Mouse (Mus musculus) kidney, postnatal 0 days (tissue): ENCODE data around the gene Sh3tc1. TPM values are rescaled to one million over a fixed set of nuclear protein-coding genes. Genes with fewer than 3 reads are reported as not detected.
A peak's percentile ranks its signal among the peaks of the same experiment; 100 is the strongest.

Source experiments
- ATAC-seq: fragments of 200-750 bp; cut with Nextera tagmentation; replicated peaks from 2 replicates; pipeline ENCODE4 v1.8.0; 2017; ENCODE audit warnings: low read depth, moderate number of reproducible peaks, moderate TSS enrichment, moderate library complexity; ENCODE audit not compliant: low FRiP score
- DNase-seq: peaks from one replicate; pipeline ENCODE4 v3.0.0-alpha.2; 2016; ENCODE audit warnings: low spot score
- H3K27ac ChIP-seq: fragments of 300-500 bp; sonication (generic); 2 replicates; pipeline ENCODE4 v1.5.1; 2014; ENCODE audit warnings: mild to moderate bottlenecking
- H3K27me3 ChIP-seq: fragments of 300-500 bp; sonication (generic); 2 replicates; pipeline ENCODE4 v1.6.1; 2014; ENCODE audit warnings: low read length, mixed read lengths; ENCODE audit not compliant: insufficient read depth
- H3K36me3 ChIP-seq: fragments of 300-500 bp; sonication (generic); 2 replicates; pipeline ENCODE4 v1.6.1; 2014; ENCODE audit warnings: low read length, mixed read lengths; ENCODE audit not compliant: insufficient read depth
- H3K4me1 ChIP-seq: fragments of 300-500 bp; sonication (generic); replicated peaks from 2 replicates; pipeline ENCODE4 v1.6.1; 2014; ENCODE audit warnings: antibody characterized with exemption, low read length, mixed read lengths; ENCODE audit not compliant: insufficient read depth
- H3K4me2 ChIP-seq: fragments of 300-500 bp; sonication (generic); 2 replicates; pipeline ENCODE4 v1.6.1; 2014; ENCODE audit warnings: mild to moderate bottlenecking, low read length, moderate library complexity, mixed read lengths
- H3K4me3 ChIP-seq: fragments of 300-500 bp; sonication (generic); replicated peaks from 2 replicates; pipeline ENCODE4 v1.5.1; 2014; ENCODE audit warnings: low read depth, low read length
- H3K9ac ChIP-seq: fragments of 300-500 bp; sonication (generic); 2 replicates; pipeline ENCODE4 v1.6.1; 2014; ENCODE audit warnings: low read depth, low read length
- H3K9me3 ChIP-seq: fragments of 300-500 bp; sonication (generic); replicated peaks from 2 replicates; pipeline ENCODE4 v1.6.1; 2016; ENCODE audit warnings: low read length, inconsistent platforms, mixed read lengths
- CTCF ChIP-seq: IDR thresholded peaks from 2 replicates; pipeline ENCODE4 v1.5.1; 2016; ENCODE audit warnings: antibody characterized with exemption, low read depth, mild to moderate bottlenecking, moderate library complexity
- WGBS: fragments of 180-500 bp; shearing (Covaris S2); extraction: QIAGEN DNeasy Blood & Tissue Kit; methylation state at CpG from one replicate; pipeline ENCODE4 v1.1.7; 2014; 5-methylcytosine and 5-hydroxymethylcytosine counted together
- polyA plus RNA-seq: library from polyadenylated mRNA; unstranded; fragments of >200 nt; fragmentation: Nextera tagmentation; extraction: Ambion mirVana; gene quantifications from 2 replicates; pipeline ENCODE4 v1.2.1, GENCODE M21; 2015

Sh3tc1 gene
- polyA plus RNA-seq, 1 experiment from 2014 or later: 19.0 TPM

GRCm38 (mm10) chr5:35745406-35745805, 5.6 kb upstream of the Sh3tc1 start:
- no peak overlapping the region for H3K4me3 ChIP-seq
- 0 out of 2 replicates have a peak, but pooled peaks cover 17% of the 10 kb centered on the region for H3K4me1 ChIP-seq
- no peak for DNase-seq
- WGBS: 85% methylated on average over 5 of the region's 5 CpGs
- no peak overlapping the region for H3K27ac ChIP-seq
- no peaks in the 10 kb centered on the region for H3K36me3 ChIP-seq
- no peaks in the 10 kb centered on the region for H3K27me3 ChIP-seq
- no peak overlapping the region for H3K4me2 ChIP-seq
- no peaks in the 10 kb centered on the region for H3K9me3 ChIP-seq
- TF ChIP-seq CTCF: no peak
- H3K9ac ChIP-seq: no peak overlapping the region
- ATAC-seq: no peak

DNA sequence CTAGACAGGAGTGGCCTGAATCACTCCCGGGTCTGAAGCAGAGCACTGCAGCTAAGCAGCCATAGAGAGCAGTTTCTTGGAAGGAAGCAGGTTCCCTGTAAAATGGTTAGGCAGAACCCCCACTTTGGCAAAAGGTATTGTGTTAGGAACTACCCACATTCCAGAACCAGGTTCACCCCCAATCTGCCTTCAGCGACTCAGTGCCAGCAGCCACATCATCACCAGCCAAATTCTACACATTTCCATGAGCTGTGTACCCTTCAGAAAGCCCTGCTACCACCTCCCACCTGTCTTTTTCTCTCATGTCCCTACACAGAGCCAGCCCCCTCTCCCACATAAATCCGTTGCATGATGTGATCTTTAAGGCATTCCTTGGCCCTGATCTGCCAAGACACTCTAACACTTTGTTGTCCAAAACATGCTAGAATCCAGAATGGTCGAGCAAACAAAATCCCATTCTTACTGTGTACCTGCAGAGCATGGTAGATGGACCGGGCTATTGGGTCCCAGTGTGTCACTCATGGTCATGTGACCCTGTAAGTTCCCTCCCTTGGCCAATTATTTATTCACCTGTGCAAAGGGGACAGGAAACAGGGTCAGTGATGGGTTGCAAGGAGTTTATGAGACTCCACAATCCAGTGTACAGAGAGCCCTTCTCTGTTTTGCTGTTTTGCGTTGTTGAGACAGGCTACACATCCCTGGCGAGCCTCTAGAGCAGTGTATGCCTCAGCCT, 4.4 kb upstream of the Sh3tc1 start:
- DNase-seq: no peak
- 75% methylated on average over 7 of the region's 7 CpGs for WGBS
- Histone ChIP-seq H3K27me3 (no peaks in the 10 kb centered on the region), H3K4me2 (no peak overlapping the region), H3K9me3 (no peaks in the 10 kb centered on the region), H3K36me3 (no peaks in the 10 kb centered on the region), H3K27ac (no peak overlapping the region), H3K4me3 (no peak overlapping the region), H3K9ac (no peak overlapping the region), H3K4me1 (peaks cover 29% of the 10 kb centered on the region; the same call in 1 of the 2 replicates)
- ATAC-seq: no peak
- TF ChIP-seq CTCF: no peak

- Histone ChIP-seq H3K4me1 (peaks cover 31% of the 10 kb centered on the region; the same call in 1 of the 2 replicates), H3K27me3 (no peaks in the 10 kb centered on the region), H3K4me2 (no peak overlapping the region), H3K9me3 (no peaks in the 10 kb centered on the region), H3K36me3 (no peaks in the 10 kb centered on the region), H3K27ac (no peak overlapping the region), H3K4me3 (no peak overlapping the region), H3K9ac (no peak overlapping the region)
- DNase-seq (no peak), ATAC-seq (no peak)
- WGBS: 68% methylated on average over 8 of the region's 8 CpGs
- TF ChIP-seq CTCF: no peak
These were observed 3.6 kb upstream of the Sh3tc1 start for GRCm38 (mm10) chr5:35743238-35743951.

DNA sequence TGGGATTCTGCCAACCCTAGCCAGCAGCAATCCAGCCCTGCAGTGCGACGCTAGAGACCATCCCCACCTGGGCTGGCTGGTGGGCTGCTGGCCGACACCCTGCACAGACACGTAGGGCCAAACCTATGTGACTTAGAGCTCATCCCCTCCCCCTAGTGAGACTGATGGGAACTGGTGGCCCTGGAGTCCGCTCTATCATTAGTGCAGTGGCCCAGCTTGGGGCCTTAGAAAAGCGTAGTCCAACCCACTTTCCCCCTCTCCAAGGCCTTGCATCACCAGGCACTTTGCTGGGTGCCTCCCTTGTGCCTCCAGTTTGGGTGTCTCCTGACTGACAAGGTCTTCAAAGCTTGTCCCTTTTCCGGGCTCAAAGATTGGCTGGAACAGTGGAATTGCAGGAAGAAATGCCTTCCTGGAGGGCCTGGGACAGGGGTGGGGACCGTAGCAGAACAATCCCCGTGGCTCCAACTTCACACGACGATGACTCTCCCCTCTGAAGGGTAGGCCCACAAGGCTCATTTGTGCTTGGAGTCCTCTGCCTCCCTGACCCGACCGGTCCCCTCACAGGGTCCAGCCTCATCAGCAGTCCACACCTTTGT, 1.5 kb upstream of the Sh3tc1 start:
- 52% methylated on average over 13 of the region's 13 CpGs for WGBS
- H3K36me3 ChIP-seq: no peaks in the 10 kb centered on the region
- no peak overlapping the region for H3K9ac ChIP-seq
- no peak for DNase-seq
- H3K4me2 ChIP-seq: no peak overlapping the region
- no peak for ATAC-seq
- peak overlapping the region; percentile 80 for H3K27ac ChIP-seq
- H3K4me1 ChIP-seq: peaks cover 31% of the 10 kb centered on the region; the same call in 1 of the 2 replicates
- TF ChIP-seq CTCF: 0 out of 2 replicates have a peak, but pooled peaks have one; percentile 6
- H3K27me3 ChIP-seq: no peaks in the 10 kb centered on the region
- no peaks in the 10 kb centered on the region for H3K9me3 ChIP-seq
- H3K4me3 ChIP-seq: no peak overlapping the region

DNA sequence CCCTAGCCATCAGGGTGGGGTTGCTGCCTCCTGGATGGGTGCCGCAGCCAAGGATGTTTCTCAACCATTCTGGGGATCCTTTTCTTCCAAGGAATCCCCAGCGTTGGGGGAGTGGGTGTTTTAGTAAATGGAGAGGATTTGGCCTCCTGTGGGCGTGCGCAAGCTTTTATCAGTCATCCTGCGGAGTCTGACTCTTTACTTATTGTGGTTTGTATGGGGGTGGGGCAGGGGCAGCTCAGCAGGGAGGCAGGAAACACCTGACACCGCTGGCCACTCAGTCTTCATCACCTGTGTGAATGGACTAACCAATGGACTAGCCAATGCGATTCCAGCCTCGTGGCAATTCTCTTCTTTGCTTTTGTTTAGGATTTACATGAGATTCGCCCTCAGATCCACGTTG, 929 bp upstream of the Sh3tc1 start:
- H3K4me1 ChIP-seq: peaks cover 31% of the 10 kb centered on the region; the same call in 1 of the 2 replicates
- no peak overlapping the region for H3K9ac ChIP-seq
- 24% methylated on average over 10 of the region's 10 CpGs for WGBS
- H3K27ac ChIP-seq: peak overlapping the region; percentile 80
- H3K4me2 ChIP-seq: no peak overlapping the region
- H3K9me3 ChIP-seq: no peaks in the 10 kb centered on the region
- no peak for ATAC-seq
- no peak overlapping the region for H3K4me3 ChIP-seq
- no peak for TF ChIP-seq CTCF
- DNase-seq: no peak
- no peaks in the 10 kb centered on the region for H3K27me3 ChIP-seq
- H3K36me3 ChIP-seq: no peaks in the 10 kb centered on the region

DNA sequence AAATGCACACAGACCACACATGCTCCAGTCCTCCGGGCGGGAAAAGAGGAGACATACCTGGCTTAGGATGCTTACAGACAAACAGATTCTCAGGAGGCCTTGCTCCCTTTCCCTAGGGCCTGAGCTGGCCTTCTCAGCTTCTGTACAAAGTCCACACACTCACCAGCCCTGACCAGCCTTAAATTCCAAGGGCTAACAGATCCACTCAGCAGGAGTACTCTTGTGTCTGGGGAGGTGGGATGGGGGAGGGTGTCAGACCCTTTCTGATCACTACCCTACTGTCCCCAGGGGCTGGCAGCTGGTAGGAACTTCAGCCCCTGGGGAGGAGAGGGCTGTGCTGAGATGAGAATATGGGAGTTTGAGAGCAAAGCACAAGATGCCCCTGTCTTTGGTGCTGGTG, 782 bp downstream of the Sh3tc1 start:
- Histone ChIP-seq H3K4me3 (0 out of 2 replicates have a peak overlapping the region, but pooled peaks have one; percentile 7), H3K9ac (0 out of 2 replicates have a peak overlapping the region, but pooled peaks have one; percentile 8), H3K4me2 (peak overlapping the region; percentile 31), H3K4me1 (peaks cover 29% of the 10 kb centered on the region; the same call in 1 of the 2 replicates), H3K27me3 (no peaks in the 10 kb centered on the region), H3K9me3 (no peaks in the 10 kb centered on the region), H3K27ac (peak overlapping the region; percentile 80), H3K36me3 (no peaks in the 10 kb centered on the region)
- ATAC-seq (no peak), DNase-seq (no peak)
- WGBS: 84% methylated on average over 2 of the region's 2 CpGs
- no peak for TF ChIP-seq CTCF
